Mouse (Mus musculus): ENCODE measurements around the gene Atp5d. TPM values are rescaled to one million over a fixed set of nuclear protein-coding genes. Genes with fewer than 3 reads are reported as not detected.

Atp5d gene
- polyA plus RNA-seq, 1 experiment from 2014 or later: 454 TPM

DNA sequence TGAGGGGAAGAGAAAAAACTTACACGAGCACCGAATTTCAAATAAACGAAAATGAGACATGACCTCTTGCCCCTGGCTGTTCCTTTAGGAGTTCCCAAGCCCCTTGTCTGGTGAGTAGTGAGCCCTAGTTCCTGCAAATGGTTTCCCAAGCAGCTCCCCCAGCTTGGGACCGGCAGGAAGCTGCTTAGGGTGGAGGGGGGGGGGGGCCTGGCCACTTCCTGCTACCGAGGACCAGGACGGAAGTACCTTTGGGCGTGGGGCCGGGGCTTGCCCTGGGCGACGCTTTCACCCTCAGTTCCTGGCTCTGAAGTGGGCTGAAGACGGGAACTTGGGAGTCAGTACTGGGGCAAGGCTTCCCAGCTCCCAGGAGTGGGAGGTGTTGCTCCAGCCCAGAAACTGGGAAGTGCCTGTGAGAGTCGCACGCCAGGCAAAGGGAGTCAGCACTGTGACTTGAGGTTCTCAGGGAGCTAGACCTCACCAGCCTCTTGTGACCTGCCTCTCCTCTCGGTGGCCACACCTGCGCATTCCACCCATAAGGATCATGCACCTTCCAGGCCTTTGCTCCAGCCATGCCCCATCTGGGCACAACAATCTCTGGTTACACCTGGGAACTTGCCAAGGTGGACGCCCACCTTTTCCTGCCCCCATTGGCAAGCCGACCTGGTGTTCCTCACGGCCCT lies 20.0 kb downstream of the Atp5d start:
- H3K4me3 ChIP-seq (ENCODE audit: low read depth, low read length): no peak overlapping the region
- no peaks in the 10 kb centered on the region for H3K9me3 ChIP-seq (replicated peaks; ENCODE audit: control insufficient read depth, low read length, poor library complexity, severe bottlenecking)
- WGBS: 11% methylated on average over 16 of the region's 18 CpGs
- no peak overlapping the region for H3K4me2 ChIP-seq (ENCODE audit: low read length)
- H3K36me3 ChIP-seq (ENCODE audit: control insufficient read depth, insufficient read depth, low read length): peaks cover 31% of the 10 kb centered on the region
- peaks cover 28% of the 10 kb centered on the region for H3K4me1 ChIP-seq (ENCODE audit: control insufficient read depth, insufficient read depth, low read length)
- H3K27me3 ChIP-seq (ENCODE audit: control insufficient read depth, insufficient read depth, low read depth, low read length): no peaks in the 10 kb centered on the region
- peak overlapping the region; percentile 35 for H3K9ac ChIP-seq (ENCODE audit: low read depth, low read length)
- ATAC-seq: no peak
- H3K27ac ChIP-seq (ENCODE audit: low read length): peak overlapping the region; percentile 90

- Histone ChIP-seq H3K4me3 (ENCODE audit: low read depth, low read length) (peak overlapping the region; percentile 46), H3K4me1 (ENCODE audit: control insufficient read depth, insufficient read depth, low read length) (peaks cover 23% of the 10 kb centered on the region), H3K36me3 (ENCODE audit: control insufficient read depth, insufficient read depth, low read length) (peaks cover 25% of the 10 kb centered on the region), H3K4me2 (ENCODE audit: low read length) (peak overlapping the region; percentile 78), H3K27ac (ENCODE audit: low read length) (peak overlapping the region; percentile 90), H3K27me3 (ENCODE audit: control insufficient read depth, insufficient read depth, low read depth, low read length) (no peaks in the 10 kb centered on the region), H3K9ac (ENCODE audit: low read depth, low read length) (peak overlapping the region; percentile 64), H3K9me3 (replicated peaks; ENCODE audit: control insufficient read depth, low read length, poor library complexity, severe bottlenecking) (no peaks in the 10 kb centered on the region)
- peak; percentile 30 for ATAC-seq
- WGBS: 5% methylated on average over 12 of the region's 12 CpGs
These were observed 20.7 kb downstream of the Atp5d start for GRCm38 (mm10) chr10:80159021-80159560.

- peak overlapping the region; percentile 64 for H3K9ac ChIP-seq (ENCODE audit: low read depth, low read length)
- peaks cover 18% of the 10 kb centered on the region for H3K36me3 ChIP-seq (ENCODE audit: control insufficient read depth, insufficient read depth, low read length)
- peak overlapping the region; percentile 90 for H3K27ac ChIP-seq (ENCODE audit: low read length)
- no peaks in the 10 kb centered on the region for H3K27me3 ChIP-seq (ENCODE audit: control insufficient read depth, insufficient read depth, low read depth, low read length)
- peak; percentile 85 for ATAC-seq
- peaks cover 29% of the 10 kb centered on the region for H3K4me1 ChIP-seq (ENCODE audit: control insufficient read depth, insufficient read depth, low read length)
- peak overlapping the region; percentile 78 for H3K4me2 ChIP-seq (ENCODE audit: low read length)
- H3K9me3 ChIP-seq (replicated peaks; ENCODE audit: control insufficient read depth, low read length, poor library complexity, severe bottlenecking): no peaks in the 10 kb centered on the region
- WGBS: under 1% methylated on average over 55 of the region's 55 CpGs
- H3K4me3 ChIP-seq (ENCODE audit: low read depth, low read length): peak overlapping the region; percentile 46
These were observed 21.4 kb downstream of the Atp5d start for GRCm38 (mm10) chr10:80159561-80160454.

- peak overlapping the region; percentile 78 for H3K4me2 ChIP-seq (ENCODE audit: low read length)
- no peak for ATAC-seq
- peaks cover 11% of the 10 kb centered on the region; the same call in 1 of the 2 replicates for H3K36me3 ChIP-seq (ENCODE audit: control insufficient read depth, insufficient read depth, low read length)
- no peaks in the 10 kb centered on the region for H3K27me3 ChIP-seq (ENCODE audit: control insufficient read depth, insufficient read depth, low read depth, low read length)
- H3K4me3 ChIP-seq (ENCODE audit: low read depth, low read length): peak overlapping the region; percentile 46
- 2% methylated on average over 33 of the region's 33 CpGs for WGBS
- no peaks in the 10 kb centered on the region for H3K9me3 ChIP-seq (replicated peaks; ENCODE audit: control insufficient read depth, low read length, poor library complexity, severe bottlenecking)
- peaks cover 35% of the 10 kb centered on the region for H3K4me1 ChIP-seq (ENCODE audit: control insufficient read depth, insufficient read depth, low read length)
- H3K27ac ChIP-seq (ENCODE audit: low read length): peak overlapping the region; percentile 80
- H3K9ac ChIP-seq (ENCODE audit: low read depth, low read length): peak overlapping the region; percentile 48; the same call in 1 of the 2 replicates
These were observed 22.3 kb downstream of the Atp5d start for GRCm38 (mm10) chr10:80160455-80161371.

DNA sequence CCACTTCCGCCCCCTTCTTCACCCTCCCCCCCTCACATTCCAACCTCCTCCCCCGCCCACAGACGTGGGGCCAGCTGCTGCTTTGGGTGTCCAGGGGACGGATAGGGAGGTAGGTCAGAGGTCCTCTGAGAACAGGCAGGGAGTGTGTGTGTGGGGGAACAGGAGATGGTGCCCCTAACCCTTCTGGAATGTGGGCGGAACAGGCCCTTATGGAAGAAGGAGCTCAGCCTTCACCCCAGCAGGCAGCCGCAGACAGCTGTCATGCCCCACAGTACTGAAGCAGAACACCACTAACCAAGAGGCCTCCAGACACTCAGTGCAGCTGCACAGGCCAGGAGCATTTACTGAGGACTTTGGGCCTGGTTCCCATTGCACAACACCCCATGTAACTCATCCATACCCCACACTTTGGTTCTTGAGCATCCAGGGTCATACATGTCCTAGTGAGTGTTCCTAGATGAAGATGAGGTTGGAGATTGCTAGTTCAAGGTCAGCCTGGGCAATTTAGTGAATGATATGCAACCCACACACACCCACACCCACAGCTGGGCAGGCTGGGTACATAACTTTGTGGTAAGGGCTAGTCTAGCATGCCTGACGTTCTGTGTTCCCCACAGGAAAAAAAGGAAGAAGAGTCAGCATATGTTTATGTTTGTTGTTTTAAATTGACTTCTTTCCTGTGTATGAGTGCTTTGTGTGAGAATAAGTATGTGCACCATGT lies 23.2 kb downstream of the Atp5d start:
- ATAC-seq: no peak
- H3K4me1 ChIP-seq (ENCODE audit: control insufficient read depth, insufficient read depth, low read length): peaks cover 39% of the 10 kb centered on the region
- H3K27me3 ChIP-seq (ENCODE audit: control insufficient read depth, insufficient read depth, low read depth, low read length): no peaks in the 10 kb centered on the region
- no peak overlapping the region for H3K9ac ChIP-seq (ENCODE audit: low read depth, low read length)
- peaks cover 3% of the 10 kb centered on the region; the same call in 1 of the 2 replicates for H3K36me3 ChIP-seq (ENCODE audit: control insufficient read depth, insufficient read depth, low read length)
- H3K4me2 ChIP-seq (ENCODE audit: low read length): no peak overlapping the region
- WGBS: 18% methylated on average over 7 of the region's 7 CpGs
- H3K9me3 ChIP-seq (replicated peaks; ENCODE audit: control insufficient read depth, low read length, poor library complexity, severe bottlenecking): no peaks in the 10 kb centered on the region
- no peak overlapping the region for H3K27ac ChIP-seq (ENCODE audit: low read length)
- no peak overlapping the region for H3K4me3 ChIP-seq (ENCODE audit: low read depth, low read length)

DNA sequence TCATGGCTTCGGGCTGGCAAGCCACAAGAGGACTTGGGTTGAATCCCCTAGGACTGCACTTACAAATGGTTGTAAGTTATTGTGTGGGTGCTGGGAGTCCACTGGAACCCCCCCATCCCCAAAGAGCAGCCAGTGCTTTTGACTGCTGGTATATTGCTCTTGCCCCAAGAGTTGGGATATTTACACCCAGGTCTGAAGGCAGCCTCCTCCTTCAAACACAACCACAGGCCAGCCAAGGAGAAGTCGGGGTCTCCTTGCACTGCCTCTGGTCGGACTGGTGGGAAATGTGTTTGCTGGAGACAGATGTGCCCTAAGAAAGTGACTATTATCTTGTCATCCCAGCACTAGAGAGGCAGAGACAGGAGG lies 23.8 kb downstream of the Atp5d start:
- peaks cover 44% of the 10 kb centered on the region for H3K4me1 ChIP-seq (ENCODE audit: control insufficient read depth, insufficient read depth, low read length)
- H3K27me3 ChIP-seq (ENCODE audit: control insufficient read depth, insufficient read depth, low read depth, low read length): no peaks in the 10 kb centered on the region
- no peak overlapping the region for H3K9ac ChIP-seq (ENCODE audit: low read depth, low read length)
- 74% methylated on average over 3 of the region's 3 CpGs for WGBS
- H3K4me2 ChIP-seq (ENCODE audit: low read length): no peak overlapping the region
- H3K36me3 ChIP-seq (ENCODE audit: control insufficient read depth, insufficient read depth, low read length): peaks cover 2% of the 10 kb centered on the region; the same call in 1 of the 2 replicates
- H3K9me3 ChIP-seq (replicated peaks; ENCODE audit: control insufficient read depth, low read length, poor library complexity, severe bottlenecking): no peaks in the 10 kb centered on the region
- ATAC-seq: no peak
- H3K27ac ChIP-seq (ENCODE audit: low read length): no peak overlapping the region
- H3K4me3 ChIP-seq (ENCODE audit: low read depth, low read length): no peak overlapping the region

- Histone ChIP-seq H3K4me1 (ENCODE audit: control insufficient read depth, insufficient read depth, low read length) (peaks cover 42% of the 10 kb centered on the region), H3K4me2 (ENCODE audit: low read length) (no peak overlapping the region), H3K36me3 (ENCODE audit: control insufficient read depth, insufficient read depth, low read length) (no peaks in the 10 kb centered on the region), H3K9ac (ENCODE audit: low read depth, low read length) (no peak overlapping the region), H3K27ac (ENCODE audit: low read length) (no peak overlapping the region), H3K27me3 (ENCODE audit: control insufficient read depth, insufficient read depth, low read depth, low read length) (no peaks in the 10 kb centered on the region), H3K9me3 (replicated peaks; ENCODE audit: control insufficient read depth, low read length, poor library complexity, severe bottlenecking) (no peaks in the 10 kb centered on the region), H3K4me3 (ENCODE audit: low read depth, low read length) (no peak overlapping the region)
- WGBS: 81% methylated on average over 6 of the region's 6 CpGs
- ATAC-seq: no peak
These were observed 24.4 kb downstream of the Atp5d start for GRCm38 (mm10) chr10:80162716-80163299.
